Mouse (Mus musculus) intestine, embryonic 15.5 days (tissue): ENCODE measurements around the gene Tpk1. TPM values are rescaled to one million over a fixed set of nuclear protein-coding genes. Genes with fewer than 3 reads are reported as not detected.
"Not testable (repeated sequence)": the region's sequence is repeated elsewhere in the genome, so short reads cannot be mapped to it uniquely, and the experiment has no call there.

Experiments used
- ATAC-seq: fragments of 200-750 bp; cut with Nextera tagmentation; 2 replicates; pipeline ENCODE4 v1.8.0; 2017; ENCODE audit warnings: moderate TSS enrichment, moderate library complexity
- H3K27ac ChIP-seq: fragments of 300-500 bp; sonication (generic); 2 replicates; pipeline ENCODE4 v1.5.1; 2015; ENCODE audit warnings: mild to moderate bottlenecking, inconsistent platforms
- H3K27me3 ChIP-seq: fragments of 300-500 bp; sonication (generic); replicated peaks from 2 replicates; pipeline ENCODE4 v1.6.1; 2015; ENCODE audit warnings: inconsistent platforms
- H3K36me3 ChIP-seq: fragments of 300-500 bp; sonication (generic); 2 replicates; pipeline ENCODE4 v1.6.1; 2015; ENCODE audit warnings: inconsistent platforms
- H3K4me1 ChIP-seq: fragments of 300-500 bp; sonication (generic); replicated peaks from 2 replicates; pipeline ENCODE4 v1.6.1; 2015; ENCODE audit warnings: inconsistent platforms
- H3K4me2 ChIP-seq: fragments of 300-500 bp; sonication (generic); replicated peaks from 2 replicates; pipeline ENCODE4 v1.6.1; 2015; ENCODE audit warnings: mild to moderate bottlenecking, inconsistent platforms
- H3K4me3 ChIP-seq: fragments of 300-500 bp; sonication (generic); replicated peaks from 2 replicates; pipeline ENCODE4 v1.5.1; 2015; ENCODE audit warnings: inconsistent platforms
- H3K9ac ChIP-seq: fragments of 300-500 bp; sonication (generic); 2 replicates; pipeline ENCODE4 v1.6.1; 2015; ENCODE audit warnings: inconsistent platforms
- H3K9me3 ChIP-seq: fragments of 300-500 bp; sonication (generic); 2 replicates; pipeline ENCODE4 v1.6.1; 2016; ENCODE audit warnings: inconsistent platforms
- WGBS: fragments of 180-500 bp; shearing (Covaris S2); methylation state at CpG from one replicate; pipeline ENCODE4 v1.1.7; 2015; 5-methylcytosine and 5-hydroxymethylcytosine counted together
- polyA plus RNA-seq: library from polyadenylated mRNA; unstranded; fragments of >200 nt; fragmentation: Nextera tagmentation; extraction: Ambion mirVana; gene quantifications from 2 replicates; pipeline ENCODE4 v1.2.1, GENCODE M21; 2015

Gene Tpk1
- polyA plus RNA-seq, 1 experiment from 2014 or later: 20.6 TPM

GRCm38 (mm10) chr6:43506686-43507385 is 159.2 kb downstream of the Tpk1 start:
- H3K27me3 ChIP-seq, H3K9me3 ChIP-seq, H3K27ac ChIP-seq, H3K9ac ChIP-seq, H3K4me3 ChIP-seq, ATAC-seq, H3K4me2 ChIP-seq, H3K4me1 ChIP-seq, H3K36me3 ChIP-seq: not testable (repeated sequence)
- WGBS: 86% methylated on average over 2 of the region's 2 CpGs

GRCm38 (mm10) chr6:43504609-43505230 is 161.4 kb downstream of the Tpk1 start:
- H3K4me3 ChIP-seq: no peak overlapping the region
- 84% methylated on average over 5 of the region's 5 CpGs for WGBS
- H3K27me3 ChIP-seq: no peaks in the 10 kb centered on the region
- no peaks in the 10 kb centered on the region for H3K36me3 ChIP-seq
- no peaks in the 10 kb centered on the region for H3K9me3 ChIP-seq
- no peak overlapping the region for H3K9ac ChIP-seq
- no peak for ATAC-seq
- H3K4me1 ChIP-seq: no peaks in the 10 kb centered on the region
- no peak overlapping the region for H3K4me2 ChIP-seq
- no peak overlapping the region for H3K27ac ChIP-seq

- H3K4me2 ChIP-seq: no peak overlapping the region
Measured at GRCm38 (mm10) chr6:43492367-43492766, 173.7 kb downstream of the Tpk1 start.

GRCm38 (mm10) chr6:43486691-43487090 is 179.4 kb downstream of the Tpk1 start:
- no peaks in the 10 kb centered on the region for H3K27me3 ChIP-seq
- WGBS: 81% methylated on average over 2 of the region's 2 CpGs
- no peak for ATAC-seq
- H3K4me2 ChIP-seq: no peak overlapping the region
- no peak overlapping the region for H3K27ac ChIP-seq
- no peak overlapping the region for H3K4me3 ChIP-seq
- H3K36me3 ChIP-seq: no peaks in the 10 kb centered on the region
- H3K9ac ChIP-seq: no peak overlapping the region
- H3K4me1 ChIP-seq: no peaks in the 10 kb centered on the region
- no peaks in the 10 kb centered on the region for H3K9me3 ChIP-seq

More at GRCm38 (mm10) chr6:43492367-43492766, 173.7 kb downstream of the Tpk1 start:
- Histone ChIP-seq H3K36me3 (no peaks in the 10 kb centered on the region), H3K9me3 (no peaks in the 10 kb centered on the region), H3K27ac (no peak overlapping the region), H3K27me3 (no peaks in the 10 kb centered on the region), H3K9ac (no peak overlapping the region), H3K4me3 (no peak overlapping the region), H3K4me1 (no peaks in the 10 kb centered on the region)
- no peak for ATAC-seq

DNA sequence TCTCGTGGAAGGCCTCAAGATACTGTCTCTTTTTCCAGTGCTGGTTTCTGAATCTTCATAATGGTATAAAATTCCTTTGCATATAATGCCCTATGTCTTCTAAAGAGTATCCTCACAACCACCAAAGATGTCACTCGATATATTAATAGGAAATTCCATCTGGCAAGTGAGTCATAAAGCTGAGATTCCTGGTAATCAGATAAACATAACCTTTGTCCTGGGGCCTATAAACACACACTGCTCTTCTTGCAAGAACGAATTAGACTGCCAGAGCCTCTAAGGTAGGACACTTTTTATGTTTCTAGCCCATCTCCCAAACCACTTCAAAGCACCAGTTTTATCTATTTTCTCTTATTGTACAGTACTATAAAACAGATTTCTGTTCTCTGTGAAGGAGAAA is 185.4 kb downstream of the Tpk1 start:
- Histone ChIP-seq H3K36me3 (no peaks in the 10 kb centered on the region), H3K27ac (no peak overlapping the region), H3K9ac (no peak overlapping the region), H3K4me3 (no peak overlapping the region), H3K9me3 (no peaks in the 10 kb centered on the region), H3K4me2 (no peak overlapping the region), H3K4me1 (no peaks in the 10 kb centered on the region), H3K27me3 (no peaks in the 10 kb centered on the region)
- WGBS: 45% methylated on average over 3 of the region's 3 CpGs
- peak; percentile 82 for ATAC-seq

DNA sequence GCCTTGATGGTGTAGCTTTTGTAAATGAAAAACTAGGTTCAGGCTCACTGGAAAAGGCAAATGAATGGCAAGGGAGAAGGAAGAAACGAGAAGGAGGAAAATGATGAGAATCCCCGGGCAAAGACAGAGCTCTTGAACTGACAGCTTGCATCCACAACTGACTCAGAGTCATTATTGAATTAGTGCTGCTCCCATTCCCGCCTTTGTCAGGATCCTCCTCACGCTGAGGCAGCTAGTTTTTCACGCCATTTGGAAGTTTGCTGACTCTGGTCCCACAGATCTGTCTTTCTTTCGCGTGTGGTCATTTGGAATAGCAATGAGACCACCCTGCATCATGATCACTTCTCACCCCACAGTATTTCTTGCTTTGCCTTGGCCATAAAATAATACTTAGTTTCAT is 187.3 kb downstream of the Tpk1 start:
- WGBS: 74% methylated on average over 7 of the region's 7 CpGs
- H3K4me3 ChIP-seq: no peak overlapping the region
- no peaks in the 10 kb centered on the region for H3K9me3 ChIP-seq
- H3K27me3 ChIP-seq: no peaks in the 10 kb centered on the region
- H3K4me1 ChIP-seq: no peaks in the 10 kb centered on the region
- H3K36me3 ChIP-seq: no peaks in the 10 kb centered on the region
- no peak overlapping the region for H3K4me2 ChIP-seq
- no peak for ATAC-seq
- H3K9ac ChIP-seq: no peak overlapping the region
- no peak overlapping the region for H3K27ac ChIP-seq

- Histone ChIP-seq H3K27me3 (no peaks in the 10 kb centered on the region), H3K9me3 (no peaks in the 10 kb centered on the region), H3K9ac (no peak overlapping the region), H3K4me3 (no peak overlapping the region), H3K4me1 (no peaks in the 10 kb centered on the region), H3K4me2 (no peak overlapping the region), H3K36me3 (no peaks in the 10 kb centered on the region), H3K27ac (no peak overlapping the region)
- no peak for ATAC-seq
- WGBS: 66% methylated on average over 3 of the region's 3 CpGs
Measured at GRCm38 (mm10) chr6:43476406-43476805, 189.7 kb downstream of the Tpk1 start.

DNA sequence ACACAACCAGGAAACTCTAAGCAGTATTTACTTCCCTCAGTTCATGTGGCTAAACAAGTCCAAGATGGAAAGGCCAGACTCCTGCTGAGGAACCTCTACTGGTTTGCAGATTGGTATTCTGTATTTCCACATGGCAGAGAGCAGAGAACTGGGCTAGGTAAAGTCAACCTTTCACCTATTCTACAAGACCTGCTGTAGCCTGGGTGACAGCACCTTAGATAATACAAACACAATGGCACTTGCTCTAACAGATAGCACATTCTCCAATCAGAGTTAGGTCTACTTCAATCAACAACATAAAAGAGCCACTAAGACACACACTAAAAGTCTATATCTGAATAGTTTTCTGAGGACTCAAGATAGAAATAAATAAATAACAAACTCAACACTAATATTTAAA is 190.2 kb downstream of the Tpk1 start:
- no peak for ATAC-seq
- Histone ChIP-seq H3K4me3 (no peak overlapping the region), H3K36me3 (no peaks in the 10 kb centered on the region), H3K4me1 (no peaks in the 10 kb centered on the region), H3K27me3 (no peaks in the 10 kb centered on the region), H3K9ac (no peak overlapping the region), H3K27ac (no peak overlapping the region), H3K9me3 (no peaks in the 10 kb centered on the region), H3K4me2 (no peak overlapping the region)

DNA sequence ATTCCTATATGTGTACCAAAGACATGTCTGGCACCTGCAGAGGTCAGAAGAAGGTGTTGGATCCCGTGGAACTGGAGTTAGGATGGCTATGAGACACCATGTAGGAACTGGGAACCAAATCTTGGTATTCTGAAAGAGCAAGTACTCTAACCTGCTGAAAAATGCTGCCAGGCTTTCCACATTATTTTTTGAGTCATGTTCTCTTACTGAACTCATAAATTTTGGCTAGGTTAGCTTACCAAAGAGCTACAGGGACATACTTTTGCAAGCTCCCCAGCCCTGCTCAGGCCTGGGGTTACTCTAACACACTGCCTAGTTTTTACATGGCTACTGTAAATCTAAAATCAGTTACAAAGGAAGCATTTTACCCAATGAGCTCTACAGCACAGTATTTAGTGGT is 194.5 kb downstream of the Tpk1 start:
- Histone ChIP-seq H3K36me3 (no peaks in the 10 kb centered on the region), H3K9me3 (no peaks in the 10 kb centered on the region), H3K4me3 (no peak overlapping the region), H3K27ac (no peak overlapping the region), H3K4me2 (no peak overlapping the region), H3K4me1 (no peaks in the 10 kb centered on the region), H3K9ac (no peak overlapping the region), H3K27me3 (no peaks in the 10 kb centered on the region)
- ATAC-seq: no peak
- 87% methylated on average over 1 of the region's 1 CpGs for WGBS

GRCm38 (mm10) chr6:43468821-43469594 is 197.1 kb downstream of the Tpk1 start:
- Histone ChIP-seq H3K27me3 (no peaks in the 10 kb centered on the region), H3K9ac (no peak overlapping the region), H3K4me1 (no peaks in the 10 kb centered on the region), H3K4me3 (no peak overlapping the region), H3K36me3 (no peaks in the 10 kb centered on the region), H3K9me3 (no peaks in the 10 kb centered on the region), H3K27ac (no peak overlapping the region), H3K4me2 (no peak overlapping the region)
- ATAC-seq: no peak
- WGBS: 81% methylated on average over 10 of the region's 10 CpGs

- H3K9ac ChIP-seq: no peak overlapping the region
- no peak overlapping the region for H3K4me3 ChIP-seq
- H3K4me1 ChIP-seq: no peaks in the 10 kb centered on the region
- no peaks in the 10 kb centered on the region for H3K36me3 ChIP-seq
- ATAC-seq: no peak
- H3K9me3 ChIP-seq: no peaks in the 10 kb centered on the region
- no peak overlapping the region for H3K27ac ChIP-seq
- WGBS: 67% methylated on average over 2 of the region's 2 CpGs
- no peaks in the 10 kb centered on the region for H3K27me3 ChIP-seq
- H3K4me2 ChIP-seq: no peak overlapping the region
Measured at GRCm38 (mm10) chr6:43462849-43463369, 203.2 kb downstream of the Tpk1 start.

GRCm38 (mm10) chr6:43462189-43462848 is 203.8 kb downstream of the Tpk1 start:
- 79% methylated on average over 2 of the region's 2 CpGs for WGBS
- no peaks in the 10 kb centered on the region for H3K9me3 ChIP-seq
- H3K4me3 ChIP-seq: no peak overlapping the region
- H3K9ac ChIP-seq: no peak overlapping the region
- H3K27ac ChIP-seq: no peak overlapping the region
- no peak overlapping the region for H3K4me2 ChIP-seq
- ATAC-seq: no peak
- H3K36me3 ChIP-seq: no peaks in the 10 kb centered on the region
- H3K27me3 ChIP-seq: no peaks in the 10 kb centered on the region
- no peaks in the 10 kb centered on the region for H3K4me1 ChIP-seq
